Mouse (Mus musculus) neural tube, embryonic 12.5 days (tissue): ENCODE data around the gene Abcg2. TPM values are rescaled to one million over a fixed set of nuclear protein-coding genes. Genes with fewer than 3 reads are reported as not detected.
"Not testable (repeated sequence)": the region's sequence is repeated elsewhere in the genome, so short reads cannot be mapped to it uniquely, and the experiment has no call there.

Experiments used
- ATAC-seq: fragments of 200-750 bp; cut with Nextera tagmentation; 2 replicates; pipeline ENCODE4 v1.8.0; 2017; ENCODE audit warnings: low read depth, mild to moderate bottlenecking, moderate TSS enrichment, moderate library complexity; ENCODE audit not compliant: low FRiP score
- H3K27ac ChIP-seq: fragments of 300-500 bp; sonication (generic); 2 replicates; pipeline ENCODE4 v1.5.1; 2016
- H3K27me3 ChIP-seq: fragments of 300-500 bp; sonication (generic); replicated peaks from 2 replicates; pipeline ENCODE4 v1.6.1; 2016; ENCODE audit warnings: mild to moderate bottlenecking
- H3K36me3 ChIP-seq: fragments of 300-500 bp; sonication (generic); 2 replicates; pipeline ENCODE4 v1.6.1; 2016; ENCODE audit warnings: mild to moderate bottlenecking
- H3K4me1 ChIP-seq: fragments of 300-500 bp; sonication (generic); 2 replicates; pipeline ENCODE4 v1.6.1; 2016
- H3K4me2 ChIP-seq: fragments of 300-500 bp; sonication (generic); replicated peaks from 2 replicates; pipeline ENCODE4 v1.6.1; 2016; ENCODE audit warnings: mild to moderate bottlenecking
- H3K4me3 ChIP-seq: fragments of 300-500 bp; sonication (generic); 2 replicates; pipeline ENCODE4 v1.5.1; 2016
- H3K9ac ChIP-seq: fragments of 300-500 bp; sonication (generic); 2 replicates; pipeline ENCODE4 v1.6.1; 2016; ENCODE audit warnings: mild to moderate bottlenecking
- H3K9me3 ChIP-seq: fragments of 300-500 bp; sonication (generic); 2 replicates; pipeline ENCODE4 v1.6.1; 2016; ENCODE audit warnings: mild to moderate bottlenecking
- WGBS: fragments of 180-500 bp; shearing (Covaris S2); methylation state at CpG from one replicate; pipeline ENCODE4 v1.1.7; 2016; 5-methylcytosine and 5-hydroxymethylcytosine counted together
- polyA plus RNA-seq: library from polyadenylated mRNA; unstranded; fragments of >200 nt; fragmentation: Nextera tagmentation; extraction: Ambion mirVana; gene quantifications from 2 replicates; pipeline ENCODE4 v1.2.1, GENCODE M21; 2016

Gene Abcg2
- 40.4 and 44.0 TPM in 2 replicates for polyA plus RNA-seq

GRCm38 (mm10) chr6:58584223-58584622 lies at the start of gene Abcg2:
TSS of gene Abcg2 (plus strand) at chr6:58584523.
- not testable (repeated sequence) for H3K36me3 ChIP-seq, ATAC-seq, H3K9ac ChIP-seq, H3K4me1 ChIP-seq, H3K27ac ChIP-seq, H3K27me3 ChIP-seq, H3K9me3 ChIP-seq, H3K4me3 ChIP-seq, H3K4me2 ChIP-seq
- 91% methylated on average over 3 of the region's 3 CpGs for WGBS

GRCm38 (mm10) chr6:58540263-58540662 lies 44.1 kb upstream of the Abcg2 start:
- not testable (repeated sequence) for ATAC-seq, H3K9me3 ChIP-seq, H3K4me3 ChIP-seq, H3K27me3 ChIP-seq, H3K36me3 ChIP-seq, H3K4me2 ChIP-seq, H3K9ac ChIP-seq, H3K27ac ChIP-seq, H3K4me1 ChIP-seq
- 73% methylated on average over 4 of the region's 4 CpGs for WGBS

GRCm38 (mm10) chr6:58542852-58543251 lies 41.5 kb upstream of the Abcg2 start:
- not testable (repeated sequence) for H3K9ac ChIP-seq, H3K9me3 ChIP-seq, H3K27me3 ChIP-seq, H3K4me3 ChIP-seq, H3K4me2 ChIP-seq, H3K27ac ChIP-seq, H3K36me3 ChIP-seq, H3K4me1 ChIP-seq, ATAC-seq
- 64% methylated on average over 8 of the region's 8 CpGs for WGBS

- H3K36me3 ChIP-seq, H3K9me3 ChIP-seq, H3K9ac ChIP-seq, H3K4me1 ChIP-seq, H3K27ac ChIP-seq, H3K27me3 ChIP-seq, H3K4me3 ChIP-seq, H3K4me2 ChIP-seq, ATAC-seq: not testable (repeated sequence)
- 19% methylated on average over 2 of the region's 2 CpGs for WGBS
These were observed 39.4 kb upstream of the Abcg2 start for GRCm38 (mm10) chr6:58544971-58545370.

- not testable (repeated sequence) for H3K36me3 ChIP-seq
These were observed 38.3 kb upstream of the Abcg2 start for GRCm38 (mm10) chr6:58546050-58546449.

GRCm38 (mm10) chr6:58546816-58547215 lies 37.5 kb upstream of the Abcg2 start:
- Histone ChIP-seq H3K4me3 (no peak overlapping the region), H3K27me3 (no peaks in the 10 kb centered on the region), H3K4me2 (no peak overlapping the region), H3K9me3 (no peaks in the 10 kb centered on the region), H3K27ac (no peak overlapping the region), H3K36me3 (no peaks in the 10 kb centered on the region), H3K9ac (no peak overlapping the region), H3K4me1 (no peaks in the 10 kb centered on the region)
- WGBS, result 8% methylated on average over 4 of the region's 4 CpGs
- ATAC-seq, result no peak

More at GRCm38 (mm10) chr6:58546050-58546449, 38.3 kb upstream of the Abcg2 start:
- H3K4me3 ChIP-seq, ATAC-seq, H3K9ac ChIP-seq, H3K27ac ChIP-seq, H3K4me1 ChIP-seq, H3K4me2 ChIP-seq, H3K27me3 ChIP-seq, H3K9me3 ChIP-seq: not testable (repeated sequence)
- 54% methylated on average over 5 of the region's 5 CpGs for WGBS

GRCm38 (mm10) chr6:58553812-58554211 lies 30.5 kb upstream of the Abcg2 start:
- ATAC-seq, H3K27ac ChIP-seq, H3K9ac ChIP-seq, H3K9me3 ChIP-seq, H3K4me2 ChIP-seq, H3K4me3 ChIP-seq, H3K36me3 ChIP-seq, H3K27me3 ChIP-seq, H3K4me1 ChIP-seq: not testable (repeated sequence)

GRCm38 (mm10) chr6:58593987-58594844 lies 9.9 kb downstream of the Abcg2 start:
- not testable (repeated sequence) for ATAC-seq
- WGBS, result 47% methylated on average over 3 of the region's 3 CpGs

GRCm38 (mm10) chr6:58595639-58596293 lies 11.4 kb downstream of the Abcg2 start:
- H3K27ac ChIP-seq, H3K4me1 ChIP-seq, H3K27me3 ChIP-seq, H3K9me3 ChIP-seq, H3K36me3 ChIP-seq: not testable (repeated sequence)
- Histone ChIP-seq H3K9ac (peak overlapping the region; percentile 47), H3K4me2 (peak overlapping the region; percentile 57), H3K4me3 (peak overlapping the region; percentile 35)
- ATAC-seq, result peak; percentile 84
- 8% methylated on average over 9 of the region's 9 CpGs for WGBS

More at GRCm38 (mm10) chr6:58593987-58594844, 9.9 kb downstream of the Abcg2 start:
- H3K4me1 ChIP-seq, H3K4me3 ChIP-seq, H3K4me2 ChIP-seq, H3K36me3 ChIP-seq, H3K9ac ChIP-seq, H3K9me3 ChIP-seq, H3K27ac ChIP-seq, H3K27me3 ChIP-seq: not testable (repeated sequence)

- Histone ChIP-seq H3K4me1 (no peaks in the 10 kb centered on the region), H3K9me3 (no peaks in the 10 kb centered on the region), H3K4me2 (peak overlapping the region; percentile 57), H3K9ac (peak overlapping the region; percentile 47), H3K27ac (no peak overlapping the region; the same call in 1 of the 2 replicates), H3K36me3 (no peaks in the 10 kb centered on the region), H3K4me3 (peak overlapping the region; percentile 35), H3K27me3 (no peaks in the 10 kb centered on the region)
- 14% methylated on average over 16 of the region's 16 CpGs for WGBS
- ATAC-seq, result peak; percentile 79
These were observed 12.0 kb downstream of the Abcg2 start for GRCm38 (mm10) chr6:58596294-58596653.

- 88% methylated on average over 1 of the region's 1 CpGs for WGBS
- ATAC-seq, H3K36me3 ChIP-seq, H3K27ac ChIP-seq, H3K4me2 ChIP-seq, H3K4me1 ChIP-seq, H3K9ac ChIP-seq, H3K4me3 ChIP-seq, H3K27me3 ChIP-seq, H3K9me3 ChIP-seq: not testable (repeated sequence)
These were observed 17.8 kb downstream of the Abcg2 start for GRCm38 (mm10) chr6:58602119-58602518.

GRCm38 (mm10) chr6:58602991-58603390 lies 18.7 kb downstream of the Abcg2 start:
- H3K9ac ChIP-seq, H3K4me2 ChIP-seq, H3K36me3 ChIP-seq, H3K4me3 ChIP-seq, H3K27ac ChIP-seq, ATAC-seq, H3K4me1 ChIP-seq, H3K9me3 ChIP-seq, H3K27me3 ChIP-seq: not testable (repeated sequence)
